Mouse (Mus musculus) c-Kit-positive CD71-negative TER-119-negative erythroid progenitor cells, embryonic 14.5 days (primary cell): ENCODE measurements around the gene Cdt1.
"Not testable (repeated sequence)": the region's sequence is repeated elsewhere in the genome, so short reads cannot be mapped to it uniquely, and the experiment has no call there.

Experiments
- DNase-seq: peaks from one replicate; pipeline ENCODE4 v3.0.0-alpha.2; 2013; ENCODE audit warnings: low read depth

Cdt1 gene

DNA sequence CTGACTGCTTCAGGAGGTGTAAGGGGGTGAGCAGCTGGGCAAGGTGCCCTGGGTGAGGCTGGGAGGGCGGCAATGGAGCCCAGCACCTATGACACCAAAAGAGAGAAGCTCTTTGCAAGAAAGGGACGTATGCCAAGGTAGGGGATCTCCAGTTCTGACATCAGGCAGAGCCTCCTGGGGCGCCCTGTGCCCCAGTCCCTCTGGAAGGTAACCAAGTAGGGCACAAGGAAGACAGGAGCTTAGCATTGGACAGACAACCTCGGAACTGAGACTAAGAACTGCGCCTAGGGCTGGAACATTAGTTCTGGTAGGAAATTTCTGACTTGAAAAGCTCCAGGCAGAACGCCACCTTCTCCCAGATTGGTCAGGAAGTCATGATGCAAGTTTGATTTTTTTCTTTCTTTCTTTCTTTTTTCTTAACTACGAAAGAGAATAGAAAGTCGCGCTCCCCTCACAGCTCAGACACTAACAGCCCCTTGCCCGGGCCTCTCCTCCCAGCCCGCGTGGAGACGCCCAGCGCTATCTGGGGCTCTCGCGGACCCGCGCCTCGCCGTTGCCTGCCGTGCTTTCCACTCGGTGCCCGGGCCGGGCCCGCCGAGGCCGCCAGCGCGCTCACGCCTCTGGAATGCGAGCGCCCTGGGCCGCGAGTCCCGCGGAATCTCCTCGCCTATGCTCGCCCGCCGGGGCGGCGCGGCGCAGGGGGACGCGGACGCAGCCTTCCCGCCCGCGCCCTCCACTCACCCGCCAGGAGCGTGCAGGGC is 17.4 kb upstream of the Cdt1 start:
- DNase-seq = no peak

DNA sequence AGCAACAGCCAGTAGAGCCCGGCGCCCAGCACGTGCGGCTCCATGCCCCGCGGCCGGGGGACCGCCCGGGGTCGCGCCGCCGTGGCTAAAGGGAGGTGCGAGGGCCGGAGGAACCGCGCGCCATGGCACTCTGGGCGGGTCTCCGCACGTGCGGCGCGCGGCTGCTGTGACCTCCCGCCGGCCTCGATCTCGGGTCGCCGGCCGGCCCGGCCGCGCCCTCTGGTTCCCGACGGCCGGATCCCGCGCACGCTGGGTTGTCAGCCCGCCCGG is 16.9 kb upstream of the Cdt1 start:
- no peak for DNase-seq

GRCm38 (mm10) chr8:122551265-122552051 is 16.4 kb upstream of the Cdt1 start, which contains the start of gene Piezo1:
TSS of gene Piezo1 (minus strand) at chr8:122551329.
- peak; percentile 90 for DNase-seq

- DNase-seq = no peak
Measured at GRCm38 (mm10) chr8:122554786-122555185, 13.0 kb upstream of the Cdt1 start.

DNA sequence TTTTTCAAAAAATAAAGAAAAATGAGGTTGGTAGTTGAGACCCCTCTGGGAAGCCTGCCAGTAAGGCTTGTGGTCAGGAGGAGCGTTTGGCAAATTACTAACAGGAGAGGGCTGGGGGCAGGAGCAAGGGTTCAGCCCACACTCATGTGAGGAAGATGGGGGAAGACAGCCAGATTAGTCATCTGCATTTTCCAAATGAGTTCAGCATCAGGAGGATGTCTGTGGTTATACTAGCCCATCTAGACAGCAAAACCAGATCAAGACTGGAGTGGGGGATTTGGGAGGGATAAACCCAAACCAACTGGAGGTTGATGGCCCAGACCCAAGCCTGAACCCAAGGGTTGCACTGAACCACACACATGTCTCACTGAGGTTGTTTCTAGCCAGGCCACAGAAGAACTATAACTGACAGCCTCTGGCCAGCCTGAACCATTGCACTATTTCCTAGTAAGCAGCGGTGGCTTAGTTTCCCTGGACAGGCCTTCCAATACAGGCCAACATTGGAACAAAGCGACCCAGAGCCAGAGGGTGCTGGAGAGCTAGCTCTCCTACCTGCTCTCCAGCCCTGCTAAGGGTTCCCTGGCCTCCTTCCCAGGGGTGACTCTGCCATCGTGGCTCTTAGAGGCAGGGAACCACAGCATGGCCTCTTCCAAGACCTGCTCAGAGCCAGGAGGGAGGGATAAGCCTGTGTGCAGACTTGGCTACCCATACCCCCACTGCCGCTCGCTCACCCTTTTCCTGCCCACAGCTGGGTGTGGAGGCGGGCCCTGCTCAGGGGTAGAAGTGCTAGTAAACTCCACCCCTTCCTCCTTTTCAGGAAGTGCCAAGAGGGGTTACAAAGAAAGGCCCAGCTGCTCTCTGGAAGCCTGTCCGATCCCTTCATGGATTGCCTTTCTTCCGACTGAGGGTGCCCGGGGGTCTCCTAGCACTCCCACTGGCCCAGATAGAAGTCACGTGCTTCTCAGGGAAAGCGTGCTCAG is 11.5 kb upstream of the Cdt1 start:
- DNase-seq = no peak

- no peak for DNase-seq
Measured at GRCm38 (mm10) chr8:122557248-122558038, 10.4 kb upstream of the Cdt1 start.

- DNase-seq = no peak
Measured at GRCm38 (mm10) chr8:122558671-122559349, 9.0 kb upstream of the Cdt1 start.

DNA sequence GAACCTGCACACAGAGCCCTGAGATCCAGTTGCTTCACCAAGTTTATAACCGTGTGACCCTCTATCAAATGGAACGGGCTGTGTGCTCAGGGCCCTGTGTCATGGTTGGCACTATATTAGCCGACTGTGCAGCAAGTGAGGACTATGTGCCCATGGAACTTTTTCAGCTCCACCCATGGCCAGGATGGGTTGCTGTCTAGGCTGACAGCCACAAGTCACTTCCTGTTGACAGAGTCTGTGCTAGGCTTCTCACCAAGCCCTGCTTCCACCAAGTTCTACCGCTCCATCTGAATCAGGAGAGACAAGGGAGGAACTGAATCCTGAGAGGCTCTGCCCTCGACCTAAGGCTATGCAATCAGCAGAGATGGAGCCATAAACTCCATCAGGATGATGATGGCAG is 6.6 kb upstream of the Cdt1 start:
- DNase-seq = no peak

DNA sequence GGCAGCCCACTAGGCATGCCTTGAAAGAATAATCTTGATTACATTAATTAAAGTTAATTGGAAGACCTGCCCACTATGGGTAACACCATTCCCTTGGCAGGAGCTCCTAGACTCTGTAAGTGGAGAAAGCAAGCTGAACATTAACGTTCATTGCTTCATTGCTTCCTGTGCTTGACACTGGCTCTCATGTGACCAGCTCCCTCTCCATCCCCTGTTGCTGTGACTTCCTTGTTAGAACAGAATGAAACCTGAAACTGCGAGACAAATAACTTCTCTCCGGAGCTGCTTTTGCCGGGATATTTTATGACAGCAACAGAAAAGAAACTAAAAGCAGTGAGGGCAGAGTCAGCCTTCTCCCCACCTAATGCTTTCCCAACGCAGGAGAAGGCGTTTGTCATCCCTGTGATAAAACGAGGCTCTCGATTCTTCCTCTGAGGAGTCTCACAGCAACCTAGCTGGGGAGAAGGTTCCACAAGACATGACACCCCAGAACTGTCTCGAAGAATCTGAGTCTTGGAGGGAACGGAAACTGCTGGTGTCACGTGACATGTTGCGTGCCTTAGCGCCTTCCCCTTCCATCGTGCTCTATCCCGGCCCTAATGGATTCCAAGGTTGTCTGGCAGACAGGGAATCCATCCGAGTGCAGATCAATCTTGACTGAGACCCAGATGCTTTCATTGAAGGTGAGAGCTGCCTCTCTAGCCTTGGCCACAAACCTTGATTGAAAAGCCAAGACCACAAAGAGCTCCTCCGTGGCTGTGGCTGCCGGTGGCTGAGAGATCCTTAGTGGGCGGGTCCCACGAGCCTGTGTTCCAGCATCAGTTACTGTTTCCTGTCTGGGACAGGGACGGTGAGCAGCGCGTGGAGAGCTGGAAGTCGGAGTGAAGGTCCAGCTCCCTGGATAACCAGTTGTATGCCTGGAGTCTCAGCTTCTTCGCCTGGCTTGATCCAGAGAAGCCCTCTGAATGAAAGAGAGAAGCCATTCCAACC is 3.2 kb upstream of the Cdt1 start:
- no peak for DNase-seq

DNA sequence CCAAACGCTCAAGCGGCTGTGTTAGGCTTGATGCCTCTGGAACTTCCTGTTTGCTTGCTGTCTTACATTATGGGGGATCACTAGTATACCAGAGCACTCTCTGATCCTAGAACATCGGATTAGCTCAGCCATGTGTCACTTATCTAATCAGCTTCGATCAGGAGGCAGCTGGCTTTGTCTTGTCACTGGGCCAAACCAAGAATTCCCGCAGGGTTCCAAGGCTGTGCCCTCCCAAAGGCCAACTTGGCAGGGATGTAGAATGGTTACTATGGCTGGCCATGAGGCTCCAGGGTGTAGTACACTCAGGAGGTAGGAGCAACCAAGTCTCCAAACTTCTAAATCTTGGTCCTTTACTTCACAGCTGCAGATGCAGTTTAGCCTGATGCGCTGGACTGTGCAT is 1.0 kb upstream of the Cdt1 start:
- DNase-seq = no peak

GRCm38 (mm10) chr8:122568109-122568504 is 292 bp downstream of the Cdt1 start:
- no peak for DNase-seq

DNA sequence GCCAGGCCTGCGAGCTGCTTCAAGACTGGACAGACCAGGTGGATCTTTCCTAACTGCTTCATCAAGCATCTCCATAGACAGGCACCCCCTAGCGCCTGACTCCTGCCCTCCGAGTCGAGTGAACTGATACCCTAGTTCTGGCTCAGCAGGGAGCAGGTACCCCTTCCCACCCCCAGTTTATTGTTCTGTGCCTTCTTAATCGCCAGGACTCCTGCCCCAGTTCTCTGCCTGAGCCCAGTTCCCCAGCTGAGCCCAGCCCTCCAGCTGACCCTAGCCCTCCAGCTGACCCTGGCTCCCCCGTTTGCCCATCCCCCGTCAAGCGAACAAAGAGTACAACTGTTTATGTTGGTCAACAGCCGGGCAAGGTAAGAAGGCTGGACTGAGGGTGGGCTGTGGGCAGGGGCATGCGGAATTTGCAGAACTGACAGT is 1.1 kb downstream of the Cdt1 start:
- no peak for DNase-seq

DNA sequence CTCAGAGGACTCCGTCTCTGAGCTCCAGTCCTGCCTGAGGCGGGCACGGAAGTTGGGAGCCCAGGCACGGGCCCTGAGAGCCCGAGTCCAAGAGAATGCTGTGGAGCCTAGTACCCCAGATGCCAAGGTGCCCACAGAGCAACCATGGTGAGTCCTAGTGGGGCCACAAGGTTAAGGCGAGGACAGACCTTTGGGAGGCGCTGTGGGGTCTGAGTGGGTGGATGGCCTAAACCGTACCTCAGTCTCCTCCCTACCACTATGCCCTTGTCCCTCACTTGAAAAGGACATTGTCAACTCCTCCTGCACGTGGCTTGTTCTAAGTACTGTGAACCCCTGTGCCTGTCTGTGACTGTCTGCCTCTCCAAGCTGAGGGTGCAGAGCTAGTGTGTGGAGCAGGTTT is 1.5 kb downstream of the Cdt1 start:
- no peak for DNase-seq

- no peak for DNase-seq
Measured at GRCm38 (mm10) chr8:122569996-122570395, 2.2 kb downstream of the Cdt1 start.

GRCm38 (mm10) chr8:122571153-122571552 is 3.3 kb downstream of the Cdt1 start:
- DNase-seq = no peak

GRCm38 (mm10) chr8:122571750-122572267 is 4.0 kb downstream of the Cdt1 start:
- no peak for DNase-seq

GRCm38 (mm10) chr8:122572751-122573150 is 4.9 kb downstream of the Cdt1 start:
- DNase-seq = no peak

DNA sequence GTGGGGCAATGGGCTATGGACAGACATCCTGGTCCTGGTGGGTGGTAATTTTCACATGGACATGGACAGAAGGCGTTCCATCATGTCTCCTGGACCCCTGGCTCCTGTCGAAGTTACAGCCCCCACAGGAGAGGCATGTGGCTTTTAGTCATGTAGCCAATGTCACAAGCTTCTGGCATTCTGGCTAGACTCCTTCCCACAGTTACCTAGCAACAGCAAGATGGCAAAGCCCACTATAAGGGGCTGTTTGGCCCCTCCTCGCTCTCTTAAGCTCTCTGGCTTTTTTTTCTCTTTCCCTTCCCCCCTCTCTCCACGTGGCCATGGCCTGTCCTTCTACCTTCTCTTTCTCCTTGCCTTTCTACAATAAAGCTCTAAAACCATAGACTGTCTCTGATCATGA is 5.4 kb downstream of the Cdt1 start:
- not testable (repeated sequence) for DNase-seq

- DNase-seq = no peak
Measured at GRCm38 (mm10) chr8:122573577-122573976, 5.8 kb downstream of the Cdt1 start.

- no peak for DNase-seq
Measured at GRCm38 (mm10) chr8:122574264-122574663, 6.4 kb downstream of the Cdt1 start.
